Mouse (Mus musculus): ENCODE data around the gene Xaf1.

Xaf1 gene

GRCm38 (mm10) chr11:72361385-72362346 lies 60.2 kb downstream of the Xaf1 start:
- no peak for DNase-seq (ENCODE audit: low spot score)

GRCm38 (mm10) chr11:72362347-72362741 lies 60.9 kb downstream of the Xaf1 start, which contains the start of gene Tekt1:
Gene Tekt1 (minus strand): TSS chr11:72362442.
- DNase-seq (ENCODE audit: low spot score), result no peak
